Mouse (Mus musculus) stomach, embryonic 15.5 days (tissue): Measurements from ENCODE around the gene Ripk4. TPM values are rescaled to one million over a fixed set of nuclear protein-coding genes. Genes with fewer than 3 reads are reported as not detected.

Source experiments
- ATAC-seq: fragments of 200-750 bp; cut with Nextera tagmentation; 2 replicates; pipeline ENCODE4 v1.8.0; 2017; ENCODE audit warnings: low read depth, moderate number of reproducible peaks, moderate TSS enrichment; ENCODE audit not compliant: insufficient read depth, low FRiP score
- H3K27ac ChIP-seq: fragments of 300-500 bp; sonication (generic); 2 replicates; pipeline ENCODE4 v1.5.1; 2015; ENCODE audit warnings: mild to moderate bottlenecking, inconsistent platforms
- H3K27me3 ChIP-seq: fragments of 300-500 bp; sonication (generic); replicated peaks from 2 replicates; pipeline ENCODE4 v1.6.1; 2015; ENCODE audit warnings: inconsistent platforms
- H3K36me3 ChIP-seq: fragments of 300-500 bp; sonication (generic); 2 replicates; pipeline ENCODE4 v1.6.1; 2015; ENCODE audit warnings: inconsistent platforms
- H3K4me1 ChIP-seq: fragments of 300-500 bp; sonication (generic); 2 replicates; pipeline ENCODE4 v1.6.1; 2015; ENCODE audit warnings: inconsistent platforms
- H3K4me2 ChIP-seq: fragments of 300-500 bp; sonication (generic); 2 replicates; pipeline ENCODE4 v1.6.1; 2015; ENCODE audit warnings: mild to moderate bottlenecking, inconsistent platforms
- H3K4me3 ChIP-seq: fragments of 300-500 bp; sonication (generic); replicated peaks from 2 replicates; pipeline ENCODE4 v1.5.1; 2015; ENCODE audit warnings: inconsistent platforms
- H3K9ac ChIP-seq: fragments of 300-500 bp; sonication (generic); 2 replicates; pipeline ENCODE4 v1.6.1; 2015; ENCODE audit warnings: inconsistent platforms
- H3K9me3 ChIP-seq: fragments of 300-500 bp; sonication (generic); 2 replicates; pipeline ENCODE4 v1.6.1; 2016; ENCODE audit warnings: inconsistent platforms
- whole genome bisulfite sequencing: fragments of 180-500 bp; shearing (Covaris S2); methylation state at CpG from one replicate; pipeline ENCODE4 v1.1.7; 2015; 5-methylcytosine and 5-hydroxymethylcytosine counted together
- polyA plus RNA-seq: library from polyadenylated mRNA; unstranded; fragments of >200 nt; fragmentation: Nextera tagmentation; extraction: Ambion mirVana; gene quantifications from 2 replicates; pipeline ENCODE4 v1.2.1, GENCODE M21; 2015

Ripk4 gene
- polyA plus RNA-seq, 1 experiment from 2014 or later, result 27.1 TPM

- Histone ChIP-seq H3K4me3 (no peak overlapping the region), H3K27me3 (no peaks in the 10 kb centered on the region), H3K36me3 (no peaks in the 10 kb centered on the region), H3K27ac (no peak overlapping the region), H3K4me1 (0 out of 2 replicates have a peak, but pooled peaks cover 2% of the 10 kb centered on the region), H3K9ac (no peak overlapping the region), H3K9me3 (no peaks in the 10 kb centered on the region), H3K4me2 (no peak overlapping the region)
- no peak for ATAC-seq
- 68% methylated on average over 1 of the region's 1 CpGs for WGBS
Observed at GRCm38 (mm10) chr16:97730321-97730720, 33.3 kb downstream of the Ripk4 start.

DNA sequence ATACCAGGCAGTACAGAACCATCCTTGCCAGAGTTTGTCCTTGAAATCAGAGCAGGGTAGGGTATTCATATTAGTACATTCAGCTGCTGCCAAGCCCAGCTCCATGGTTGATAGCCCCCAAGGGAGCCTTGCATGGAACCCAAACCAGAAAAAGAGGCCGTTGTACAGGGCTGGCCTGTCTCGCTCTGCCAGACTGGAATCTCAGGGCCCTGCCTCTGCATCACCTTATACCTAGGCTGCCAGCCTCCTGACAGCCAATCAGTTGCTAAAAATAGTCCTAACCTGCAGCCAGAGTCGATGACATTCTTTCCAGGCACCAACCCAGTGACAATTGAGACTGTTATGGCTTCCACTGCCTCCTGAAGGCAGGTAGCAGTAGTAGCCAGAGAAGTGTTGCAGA is 37.2 kb downstream of the Ripk4 start:
- no peak for ATAC-seq
- H3K9ac ChIP-seq, result no peak overlapping the region
- H3K9me3 ChIP-seq, result no peaks in the 10 kb centered on the region
- H3K27ac ChIP-seq, result no peak overlapping the region
- no peak overlapping the region for H3K4me3 ChIP-seq
- no peaks in the 10 kb centered on the region for H3K4me1 ChIP-seq
- H3K27me3 ChIP-seq, result no peaks in the 10 kb centered on the region
- 72% methylated on average over 3 of the region's 3 CpGs for WGBS
- no peak overlapping the region for H3K4me2 ChIP-seq
- no peaks in the 10 kb centered on the region for H3K36me3 ChIP-seq

- Histone ChIP-seq H3K27ac (peak overlapping the region; percentile 11; the same call in 1 of the 2 replicates), H3K4me1 (peaks cover 4% of the 10 kb centered on the region; the same call in 1 of the 2 replicates), H3K4me2 (no peak overlapping the region), H3K36me3 (no peaks in the 10 kb centered on the region), H3K9ac (no peak overlapping the region), H3K9me3 (no peaks in the 10 kb centered on the region), H3K27me3 (no peaks in the 10 kb centered on the region), H3K4me3 (no peak overlapping the region)
- ATAC-seq, result no peak
- WGBS, result 61% methylated on average over 1 of the region's 1 CpGs
Observed at GRCm38 (mm10) chr16:97720093-97720492, 43.5 kb downstream of the Ripk4 start.

DNA sequence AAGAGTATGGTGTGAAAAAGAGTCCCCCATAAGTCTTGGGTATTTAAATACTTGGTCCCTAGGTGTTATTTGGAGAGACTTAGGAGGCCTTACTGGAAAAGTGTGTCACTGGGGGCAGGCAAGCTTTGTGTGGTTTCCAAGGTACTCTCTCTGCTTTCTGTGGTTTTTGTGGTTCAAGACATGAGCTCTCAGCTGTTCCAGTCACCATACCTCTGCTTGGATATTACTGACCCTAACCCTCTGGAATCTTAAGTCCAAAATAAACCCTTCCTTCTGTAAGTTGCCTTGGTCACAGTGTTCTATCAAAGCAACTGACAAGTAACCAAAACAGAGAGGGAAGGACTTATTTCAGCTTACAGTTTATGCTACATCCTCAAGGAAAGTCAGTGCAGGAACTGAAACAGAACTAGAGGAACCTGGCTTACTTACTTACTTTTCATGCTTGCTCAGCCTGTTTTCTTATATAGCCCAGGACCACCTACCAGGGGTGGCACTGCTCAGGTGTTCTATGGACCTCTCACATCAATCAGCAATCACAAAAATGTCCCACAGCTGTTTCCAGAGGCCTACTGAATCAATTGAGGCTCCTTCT is 44.1 kb downstream of the Ripk4 start:
- Histone ChIP-seq H3K4me3 (no peak overlapping the region), H3K9ac (no peak overlapping the region), H3K9me3 (no peaks in the 10 kb centered on the region), H3K36me3 (no peaks in the 10 kb centered on the region), H3K4me2 (no peak overlapping the region), H3K27ac (peak overlapping the region; percentile 11; the same call in 1 of the 2 replicates), H3K27me3 (no peaks in the 10 kb centered on the region), H3K4me1 (peaks cover 4% of the 10 kb centered on the region; the same call in 1 of the 2 replicates)
- no peak for ATAC-seq

DNA sequence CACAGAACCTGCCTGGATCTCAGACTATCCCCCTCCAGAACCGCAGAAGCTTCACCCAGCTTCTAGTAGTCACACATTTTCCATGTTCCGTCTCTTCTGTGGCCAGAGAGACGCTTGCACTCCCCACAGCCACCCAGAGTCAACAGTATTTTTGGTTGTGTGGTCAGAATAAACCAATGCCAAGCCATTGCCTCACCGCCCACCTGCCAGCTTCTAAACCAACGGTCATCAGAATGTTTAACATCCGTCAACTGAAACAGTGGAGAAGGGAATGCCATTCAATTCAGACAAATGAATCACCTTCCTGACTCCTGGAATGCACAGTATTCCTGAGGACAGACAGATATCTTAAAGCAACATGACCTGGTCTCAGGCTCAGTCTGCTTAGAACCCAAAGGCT is 47.0 kb downstream of the Ripk4 start:
- WGBS, result 62% methylated on average over 6 of the region's 6 CpGs
- no peaks in the 10 kb centered on the region for H3K9me3 ChIP-seq
- no peak overlapping the region for H3K4me2 ChIP-seq
- no peaks in the 10 kb centered on the region for H3K27me3 ChIP-seq
- peaks cover 4% of the 10 kb centered on the region; the same call in 1 of the 2 replicates for H3K4me1 ChIP-seq
- H3K9ac ChIP-seq, result no peak overlapping the region
- no peak for ATAC-seq
- H3K27ac ChIP-seq, result no peak overlapping the region
- no peak overlapping the region for H3K4me3 ChIP-seq
- no peaks in the 10 kb centered on the region for H3K36me3 ChIP-seq

GRCm38 (mm10) chr16:97712129-97712528 is 51.5 kb downstream of the Ripk4 start:
- Histone ChIP-seq H3K27ac (no peak overlapping the region), H3K4me3 (no peak overlapping the region), H3K27me3 (no peaks in the 10 kb centered on the region), H3K4me2 (no peak overlapping the region), H3K4me1 (no peaks in the 10 kb centered on the region; the same call in 1 of the 2 replicates), H3K9ac (no peak overlapping the region), H3K9me3 (no peaks in the 10 kb centered on the region), H3K36me3 (no peaks in the 10 kb centered on the region)
- no peak for ATAC-seq

GRCm38 (mm10) chr16:97701871-97702270 is 61.7 kb downstream of the Ripk4 start:
- no peaks in the 10 kb centered on the region for H3K9me3 ChIP-seq
- 64% methylated on average over 1 of the region's 1 CpGs for WGBS

GRCm38 (mm10) chr16:97697769-97698168 is 65.8 kb downstream of the Ripk4 start:
- Histone ChIP-seq H3K9me3 (no peaks in the 10 kb centered on the region), H3K36me3 (no peaks in the 10 kb centered on the region), H3K9ac (no peak overlapping the region), H3K27ac (no peak overlapping the region), H3K27me3 (no peaks in the 10 kb centered on the region), H3K4me1 (no peaks in the 10 kb centered on the region), H3K4me3 (no peak overlapping the region), H3K4me2 (no peak overlapping the region)
- 32% methylated on average over 1 of the region's 1 CpGs for WGBS
- peak; percentile 75; the same call in 1 of the 2 replicates for ATAC-seq

More at GRCm38 (mm10) chr16:97701871-97702270, 61.7 kb downstream of the Ripk4 start:
- Histone ChIP-seq H3K27ac (no peak overlapping the region), H3K27me3 (no peaks in the 10 kb centered on the region), H3K4me2 (no peak overlapping the region), H3K36me3 (no peaks in the 10 kb centered on the region), H3K9ac (no peak overlapping the region), H3K4me3 (no peak overlapping the region), H3K4me1 (no peaks in the 10 kb centered on the region)
- no peak for ATAC-seq

GRCm38 (mm10) chr16:97695709-97696108 is 67.9 kb downstream of the Ripk4 start:
- H3K4me2 ChIP-seq, result no peak overlapping the region
- 78% methylated on average over 4 of the region's 4 CpGs for WGBS
- H3K4me3 ChIP-seq, result no peak overlapping the region
- no peak overlapping the region for H3K27ac ChIP-seq
- H3K36me3 ChIP-seq, result no peaks in the 10 kb centered on the region
- no peaks in the 10 kb centered on the region for H3K9me3 ChIP-seq
- no peaks in the 10 kb centered on the region for H3K27me3 ChIP-seq
- no peak overlapping the region for H3K9ac ChIP-seq
- no peaks in the 10 kb centered on the region for H3K4me1 ChIP-seq
- no peak for ATAC-seq

Other genes starting within 250 kb of the Ripk4 start
- gene Fam3b, start 249.0 kb downstream of the Ripk4 start, polyA plus RNA-seq, result 1.2 and 2.5 TPM in 2 replicates
- gene Tmprss2, start 152.6 kb downstream of the Ripk4 start, polyA plus RNA-seq, result 34.4 and 37.6 TPM in 2 replicates
- 8.6 and 9.1 TPM in 2 replicates for gene Prdm15, start 88.1 kb upstream of the Ripk4 start, polyA plus RNA-seq
- 17.4 and 22.4 TPM in 2 replicates for gene C2cd2, start 198.8 kb upstream of the Ripk4 start, polyA plus RNA-seq
- gene Zbtb21, start 198.8 kb upstream of the Ripk4 start, polyA plus RNA-seq, result 11.0 and 12.6 TPM in 2 replicates
- 26.5 and 29.1 TPM in 2 replicates for gene B230307C23Rik, start 233.5 kb upstream of the Ripk4 start, polyA plus RNA-seq